Mouse (Mus musculus) embryonic facial prominence, embryonic 13.5 days (tissue): ENCODE data around the gene St3gal5. TPM values are rescaled to one million over a fixed set of nuclear protein-coding genes. Genes with fewer than 3 reads are reported as not detected.
"Not testable (repeated sequence)": the region's sequence is repeated elsewhere in the genome, so short reads cannot be mapped to it uniquely, and the experiment has no call there.

Experiments used
- ATAC-seq: fragments of 200-750 bp; cut with Nextera tagmentation; 2 replicates; pipeline ENCODE4 v1.8.0; 2017; ENCODE audit warnings: low read depth; ENCODE audit not compliant: insufficient number of reproducible peaks, insufficient read depth, low FRiP score, low TSS enrichment
- H3K27ac ChIP-seq: fragments of 300-500 bp; sonication (generic); 2 replicates; pipeline ENCODE4 v1.5.1; 2015; ENCODE audit warnings: moderate library complexity, mild to moderate bottlenecking, inconsistent platforms
- H3K27me3 ChIP-seq: fragments of 300-500 bp; sonication (generic); 2 replicates; pipeline ENCODE4 v1.6.1; 2015; ENCODE audit warnings: mild to moderate bottlenecking, inconsistent platforms
- H3K36me3 ChIP-seq: fragments of 300-500 bp; sonication (generic); 2 replicates; pipeline ENCODE4 v1.6.1; 2015; ENCODE audit warnings: mild to moderate bottlenecking, inconsistent platforms
- H3K4me1 ChIP-seq: fragments of 300-500 bp; sonication (generic); 2 replicates; pipeline ENCODE4 v1.6.1; 2015; ENCODE audit warnings: inconsistent platforms
- H3K4me2 ChIP-seq: fragments of 300-500 bp; sonication (generic); 2 replicates; pipeline ENCODE4 v1.6.1; 2015; ENCODE audit warnings: moderate library complexity, mild to moderate bottlenecking, inconsistent platforms
- H3K4me3 ChIP-seq: fragments of 300-500 bp; sonication (generic); 2 replicates; pipeline ENCODE4 v1.5.1; 2015; ENCODE audit warnings: mild to moderate bottlenecking, inconsistent platforms
- H3K9ac ChIP-seq: fragments of 300-500 bp; sonication (generic); 2 replicates; pipeline ENCODE4 v1.6.1; 2015; ENCODE audit warnings: mild to moderate bottlenecking, inconsistent platforms
- H3K9me3 ChIP-seq: fragments of 300-500 bp; sonication (generic); 2 replicates; pipeline ENCODE4 v1.6.1; 2016; ENCODE audit warnings: inconsistent platforms
- WGBS: fragments of 180-500 bp; shearing (Covaris S2); methylation state at CpG from one replicate; pipeline ENCODE4 v1.1.7; 2015; ENCODE audit warnings: mixed read lengths; 5-methylcytosine and 5-hydroxymethylcytosine counted together
- polyA plus RNA-seq: library from polyadenylated mRNA; unstranded; fragments of >200 nt; fragmentation: Nextera tagmentation; extraction: Ambion mirVana; gene quantifications from 2 replicates; pipeline ENCODE4 v1.2.1, GENCODE M21; 2015

Gene St3gal5
- polyA plus RNA-seq, 1 experiment from 2014 or later = 18.5 TPM

DNA sequence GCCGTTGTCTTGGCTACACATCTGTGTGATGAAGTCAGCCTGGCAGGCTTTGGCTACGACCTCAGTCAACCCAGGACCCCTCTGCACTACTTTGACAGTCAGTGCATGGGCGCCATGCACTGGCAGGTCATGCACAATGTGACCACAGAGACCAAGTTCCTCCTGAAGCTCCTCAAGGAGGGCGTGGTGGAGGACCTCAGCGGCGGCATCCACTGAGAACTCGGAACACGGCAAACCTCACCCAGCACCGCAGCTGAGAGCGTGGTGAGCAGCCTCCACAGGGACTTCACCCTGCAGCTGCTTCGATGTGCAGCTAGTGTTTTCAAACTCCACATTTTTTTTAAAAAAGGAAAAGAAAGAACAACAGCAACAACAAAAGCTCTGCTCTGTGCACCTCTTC is 56.1 kb downstream of the St3gal5 start:
- H3K9me3 ChIP-seq = peaks cover 6% of the 10 kb centered on the region
- no peaks in the 10 kb centered on the region for H3K27me3 ChIP-seq
- no peak overlapping the region for H3K9ac ChIP-seq
- no peak overlapping the region for H3K27ac ChIP-seq
- no peak for ATAC-seq
- H3K4me3 ChIP-seq = no peak overlapping the region
- WGBS = 82% methylated on average over 11 of the region's 11 CpGs
- no peaks in the 10 kb centered on the region for H3K4me1 ChIP-seq
- H3K4me2 ChIP-seq = no peak overlapping the region
- peaks cover 38% of the 10 kb centered on the region for H3K36me3 ChIP-seq

DNA sequence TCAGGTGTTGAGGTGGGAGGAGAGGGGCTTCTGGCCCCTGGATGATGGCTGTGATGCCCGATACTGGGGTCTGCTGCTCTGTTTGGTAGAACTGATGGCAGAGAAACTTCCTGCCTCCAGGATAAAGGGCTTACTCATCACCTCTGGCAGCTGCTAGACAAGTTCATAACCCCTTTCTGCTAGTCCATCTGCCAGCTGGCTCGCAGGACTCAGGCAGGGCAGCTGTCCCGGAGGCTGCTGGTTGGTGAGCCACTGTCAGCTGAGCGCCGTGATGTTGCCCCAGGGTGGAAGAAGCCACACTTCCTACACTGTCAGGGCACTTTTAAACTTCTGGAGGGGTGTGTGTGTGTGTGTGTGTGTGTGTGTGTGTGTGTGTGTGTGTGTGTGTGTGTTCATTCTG is 56.6 kb downstream of the St3gal5 start:
- not testable (repeated sequence) for ATAC-seq, H3K27me3 ChIP-seq, H3K9ac ChIP-seq, H3K9me3 ChIP-seq, H3K4me2 ChIP-seq, H3K4me1 ChIP-seq, H3K4me3 ChIP-seq, H3K27ac ChIP-seq
- peaks cover 33% of the 10 kb centered on the region for H3K36me3 ChIP-seq
- WGBS = 48% methylated on average over 5 of the region's 5 CpGs

DNA sequence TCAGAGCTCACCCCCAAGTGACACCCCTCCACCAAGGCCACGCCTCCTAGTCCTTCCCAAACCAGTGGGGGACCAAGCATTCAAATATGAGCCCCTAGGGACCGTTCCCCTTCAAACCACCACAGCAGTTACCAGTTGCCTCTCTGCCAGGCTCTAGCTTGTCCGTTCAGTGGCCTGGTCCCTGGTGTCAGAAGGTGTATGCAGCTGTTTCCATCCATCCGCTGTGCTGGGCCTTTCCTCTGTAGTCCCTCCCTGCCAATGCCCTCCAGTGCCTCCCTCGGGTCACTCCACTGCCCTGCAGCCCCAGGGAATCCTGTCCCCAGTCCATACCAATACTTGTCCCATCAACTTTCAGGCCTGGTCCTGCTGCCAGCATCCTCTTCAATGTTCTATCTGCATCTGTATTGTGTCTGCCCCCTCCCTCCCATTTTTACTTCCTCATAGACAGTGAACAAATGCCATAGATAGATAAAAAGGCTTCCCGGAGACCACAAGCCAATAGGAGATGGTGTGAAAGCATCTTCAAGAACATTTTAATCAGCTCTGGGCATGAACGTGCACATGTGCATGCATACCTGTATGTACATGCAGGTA is 57.6 kb downstream of the St3gal5 start:
- no peak overlapping the region for H3K27ac ChIP-seq
- no peak overlapping the region for H3K9ac ChIP-seq
- no peak overlapping the region for H3K4me2 ChIP-seq
- no peaks in the 10 kb centered on the region for H3K27me3 ChIP-seq
- WGBS = 84% methylated on average over 7 of the region's 7 CpGs
- ATAC-seq = no peak
- no peaks in the 10 kb centered on the region for H3K4me1 ChIP-seq
- peaks cover 23% of the 10 kb centered on the region for H3K36me3 ChIP-seq
- no peaks in the 10 kb centered on the region for H3K9me3 ChIP-seq
- H3K4me3 ChIP-seq = no peak overlapping the region

DNA sequence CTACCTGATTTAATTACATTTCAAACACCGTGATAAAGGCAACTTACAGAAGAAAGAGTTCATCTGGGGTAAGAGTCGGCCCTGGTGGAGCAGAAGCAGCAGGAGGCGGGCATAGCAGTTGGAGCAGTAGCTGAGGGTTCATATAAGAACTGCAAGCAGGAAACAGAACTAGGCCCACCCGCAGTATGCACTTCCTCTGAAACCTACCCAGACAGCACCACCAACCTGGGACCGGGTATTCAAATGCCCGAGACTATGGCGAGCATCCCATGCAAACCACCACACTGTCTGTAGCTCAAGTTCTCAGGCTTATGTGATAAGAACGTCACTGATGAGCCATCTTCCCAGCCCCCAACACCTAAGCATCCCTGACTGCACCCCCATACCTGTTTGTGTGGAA is 58.3 kb downstream of the St3gal5 start:
- 87% methylated on average over 8 of the region's 8 CpGs for WGBS
- no peak overlapping the region for H3K9ac ChIP-seq
- ATAC-seq = no peak
- H3K4me1 ChIP-seq = no peaks in the 10 kb centered on the region
- H3K27ac ChIP-seq = no peak overlapping the region
- no peaks in the 10 kb centered on the region for H3K27me3 ChIP-seq
- H3K36me3 ChIP-seq = peaks cover 20% of the 10 kb centered on the region
- no peak overlapping the region for H3K4me2 ChIP-seq
- no peaks in the 10 kb centered on the region for H3K9me3 ChIP-seq
- no peak overlapping the region for H3K4me3 ChIP-seq

DNA sequence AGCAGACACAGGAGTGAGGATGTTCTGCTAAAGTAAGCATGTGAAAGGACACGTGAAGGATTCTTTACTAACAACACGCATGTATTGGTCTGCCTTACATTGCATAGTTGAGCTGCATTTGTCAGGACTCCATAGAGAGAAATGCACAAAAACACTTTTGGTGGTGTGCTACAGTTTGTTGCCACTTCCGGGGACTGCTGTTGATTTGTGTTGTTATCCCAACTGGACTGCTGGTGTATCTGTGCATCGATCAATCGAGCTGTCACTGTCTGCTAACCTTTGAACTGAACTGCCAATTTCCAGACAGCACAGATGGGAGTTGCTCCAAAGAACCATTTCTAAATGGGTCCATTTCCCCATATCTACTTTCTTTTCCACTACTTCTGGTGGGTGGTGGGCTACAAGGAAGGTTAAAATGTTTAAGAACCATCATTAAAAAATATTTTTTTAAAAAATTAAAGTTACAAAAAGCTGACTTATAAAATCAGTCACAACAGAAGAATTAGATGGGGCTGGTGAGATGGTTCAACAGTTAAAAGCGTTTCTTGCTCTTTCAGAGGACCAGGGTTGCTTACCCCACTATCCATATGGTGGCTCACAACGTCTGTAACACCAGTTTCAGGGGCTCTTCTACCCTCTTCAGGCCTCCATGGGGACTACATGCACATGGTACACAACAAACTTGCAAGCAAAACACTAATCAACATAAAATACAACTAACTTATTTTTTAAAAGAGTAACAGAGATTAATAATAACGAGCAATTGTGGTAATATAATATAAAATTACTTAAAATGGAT is 61.8 kb downstream of the St3gal5 start:
- no peak overlapping the region for H3K9ac ChIP-seq
- no peak overlapping the region for H3K4me2 ChIP-seq
- H3K27me3 ChIP-seq = no peaks in the 10 kb centered on the region
- H3K36me3 ChIP-seq = peaks cover 10% of the 10 kb centered on the region
- H3K27ac ChIP-seq = no peak overlapping the region
- H3K9me3 ChIP-seq = no peaks in the 10 kb centered on the region
- no peaks in the 10 kb centered on the region for H3K4me1 ChIP-seq
- ATAC-seq = no peak
- no peak overlapping the region for H3K4me3 ChIP-seq
- WGBS = 82% methylated on average over 8 of the region's 8 CpGs

DNA sequence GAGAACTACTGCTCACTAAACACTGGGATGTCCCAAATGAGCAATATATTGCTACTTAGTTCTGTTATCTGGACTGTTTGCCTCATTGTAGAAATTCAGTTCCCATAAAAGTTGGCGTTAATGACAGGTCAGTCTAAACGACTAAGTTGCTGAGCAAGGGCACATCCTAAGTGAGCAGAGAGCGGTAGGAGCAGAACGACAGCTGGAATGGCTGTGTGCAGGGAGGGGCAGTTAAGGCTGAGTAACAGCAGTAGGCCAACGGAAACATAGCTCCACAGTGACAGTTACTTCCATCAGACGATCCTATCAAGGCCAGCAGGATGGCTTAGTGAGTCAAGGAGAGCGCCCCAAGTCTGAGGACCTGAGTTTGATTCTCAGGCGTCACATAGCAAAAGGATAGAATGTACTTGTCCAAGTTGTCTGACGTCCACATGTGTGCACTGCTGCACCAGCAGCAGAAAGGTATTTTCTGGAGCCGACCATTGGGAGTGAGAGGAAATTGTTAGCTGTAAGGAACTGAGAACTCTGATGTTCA is 62.5 kb downstream of the St3gal5 start:
- H3K4me2 ChIP-seq = no peak overlapping the region
- H3K9ac ChIP-seq = no peak overlapping the region
- H3K27ac ChIP-seq = no peak overlapping the region
- WGBS = 79% methylated on average over 10 of the region's 10 CpGs
- 0 out of 2 replicates have a peak, but pooled peaks cover 4% of the 10 kb centered on the region for H3K4me1 ChIP-seq
- H3K9me3 ChIP-seq = no peaks in the 10 kb centered on the region
- H3K36me3 ChIP-seq = peaks cover 5% of the 10 kb centered on the region
- H3K27me3 ChIP-seq = no peaks in the 10 kb centered on the region
- H3K4me3 ChIP-seq = no peak overlapping the region
- no peak for ATAC-seq

DNA sequence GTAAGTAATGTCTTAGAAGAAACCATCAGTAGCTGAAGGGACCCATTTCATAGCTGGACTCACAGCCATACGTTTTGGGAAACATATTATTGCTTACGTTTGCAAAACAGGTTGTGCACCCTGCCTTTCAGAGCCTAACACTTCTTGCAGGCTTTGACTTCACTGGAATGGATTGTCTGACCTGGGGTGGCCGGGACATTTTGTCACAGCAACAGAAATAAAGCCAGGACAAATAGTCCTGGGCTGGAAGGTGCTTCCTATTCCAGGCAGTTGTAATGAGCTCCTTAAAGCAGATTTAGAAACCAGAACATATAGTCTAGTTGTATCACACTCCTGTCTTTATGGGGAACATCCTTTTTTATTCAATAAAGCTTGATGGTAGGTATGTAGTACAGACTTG is 63.6 kb downstream of the St3gal5 start:
- Histone ChIP-seq H3K27ac (no peak overlapping the region), H3K27me3 (no peaks in the 10 kb centered on the region), H3K4me2 (no peak overlapping the region), H3K9ac (no peak overlapping the region), H3K9me3 (no peaks in the 10 kb centered on the region), H3K4me3 (no peak overlapping the region), H3K4me1 (0 out of 2 replicates have a peak, but pooled peaks cover 4% of the 10 kb centered on the region), H3K36me3 (no peaks in the 10 kb centered on the region)
- ATAC-seq = no peak
- 87% methylated on average over 3 of the region's 3 CpGs for WGBS

DNA sequence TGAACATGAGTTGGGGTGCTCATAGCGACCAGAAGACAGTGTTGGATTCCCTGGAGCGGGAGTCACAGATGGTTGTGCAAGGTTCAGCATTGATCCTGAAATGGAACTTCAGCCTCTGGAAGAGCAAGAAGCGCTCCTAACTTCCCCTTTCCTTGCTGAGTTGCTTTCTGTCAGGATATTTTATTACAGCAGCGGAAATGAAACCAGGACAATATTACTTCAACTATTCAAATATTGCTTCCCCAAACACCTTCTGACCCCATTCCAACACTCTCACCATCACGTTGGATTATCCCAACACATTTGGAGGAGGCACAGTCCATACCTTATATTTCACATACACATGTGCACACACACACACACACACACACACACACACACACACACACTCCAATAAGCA is 64.4 kb downstream of the St3gal5 start:
- H3K27me3 ChIP-seq = no peaks in the 10 kb centered on the region
- H3K4me2 ChIP-seq = no peak overlapping the region
- 0 out of 2 replicates have a peak, but pooled peaks cover 4% of the 10 kb centered on the region for H3K4me1 ChIP-seq
- no peak overlapping the region for H3K27ac ChIP-seq
- no peaks in the 10 kb centered on the region for H3K9me3 ChIP-seq
- 74% methylated on average over 5 of the region's 5 CpGs for WGBS
- ATAC-seq = no peak
- H3K4me3 ChIP-seq = no peak overlapping the region
- no peaks in the 10 kb centered on the region for H3K36me3 ChIP-seq
- H3K9ac ChIP-seq = no peak overlapping the region

DNA sequence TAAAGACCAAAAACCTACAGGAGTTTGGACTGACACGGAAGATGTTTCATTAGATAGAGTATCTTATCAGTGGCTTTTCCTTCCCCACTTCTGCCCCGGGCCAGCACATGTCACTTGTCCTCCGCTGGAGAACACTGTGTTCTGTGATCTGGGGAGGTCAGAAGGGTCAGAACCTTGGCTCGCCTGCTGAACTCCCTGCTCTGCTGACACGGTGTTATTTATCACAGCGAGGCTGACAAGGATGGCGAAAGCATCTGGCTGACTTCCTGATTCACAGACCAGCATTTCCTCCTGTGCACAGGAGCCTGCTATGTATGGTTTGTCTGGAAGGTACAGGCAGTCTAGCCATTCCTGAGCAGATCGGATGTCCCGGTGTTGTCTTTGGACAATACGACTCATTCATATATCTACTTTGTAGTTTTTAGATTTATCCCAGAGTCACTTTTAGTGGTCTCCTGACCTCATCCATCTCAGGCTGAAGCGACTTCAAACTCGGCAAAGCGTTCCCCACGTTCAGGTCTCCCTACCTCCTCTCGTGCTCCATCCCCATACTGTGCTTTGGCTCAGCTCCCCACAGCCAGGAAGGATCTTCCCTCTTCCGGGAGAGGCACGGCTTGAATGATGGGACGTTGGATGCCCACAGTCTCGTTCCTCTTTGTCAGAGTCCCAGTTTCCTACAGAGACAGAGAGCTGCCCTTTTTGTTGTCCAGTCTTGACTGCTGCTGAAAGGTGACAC is 64.9 kb downstream of the St3gal5 start:
- WGBS = 24% methylated on average over 19 of the region's 19 CpGs
- Histone ChIP-seq H3K9me3 (no peaks in the 10 kb centered on the region), H3K4me2 (peak overlapping the region; percentile 27; the same call in 1 of the 2 replicates), H3K9ac (no peak overlapping the region), H3K27me3 (no peaks in the 10 kb centered on the region), H3K27ac (no peak overlapping the region), H3K36me3 (no peaks in the 10 kb centered on the region), H3K4me3 (no peak overlapping the region), H3K4me1 (0 out of 2 replicates have a peak, but pooled peaks cover 4% of the 10 kb centered on the region)
- ATAC-seq = no peak

DNA sequence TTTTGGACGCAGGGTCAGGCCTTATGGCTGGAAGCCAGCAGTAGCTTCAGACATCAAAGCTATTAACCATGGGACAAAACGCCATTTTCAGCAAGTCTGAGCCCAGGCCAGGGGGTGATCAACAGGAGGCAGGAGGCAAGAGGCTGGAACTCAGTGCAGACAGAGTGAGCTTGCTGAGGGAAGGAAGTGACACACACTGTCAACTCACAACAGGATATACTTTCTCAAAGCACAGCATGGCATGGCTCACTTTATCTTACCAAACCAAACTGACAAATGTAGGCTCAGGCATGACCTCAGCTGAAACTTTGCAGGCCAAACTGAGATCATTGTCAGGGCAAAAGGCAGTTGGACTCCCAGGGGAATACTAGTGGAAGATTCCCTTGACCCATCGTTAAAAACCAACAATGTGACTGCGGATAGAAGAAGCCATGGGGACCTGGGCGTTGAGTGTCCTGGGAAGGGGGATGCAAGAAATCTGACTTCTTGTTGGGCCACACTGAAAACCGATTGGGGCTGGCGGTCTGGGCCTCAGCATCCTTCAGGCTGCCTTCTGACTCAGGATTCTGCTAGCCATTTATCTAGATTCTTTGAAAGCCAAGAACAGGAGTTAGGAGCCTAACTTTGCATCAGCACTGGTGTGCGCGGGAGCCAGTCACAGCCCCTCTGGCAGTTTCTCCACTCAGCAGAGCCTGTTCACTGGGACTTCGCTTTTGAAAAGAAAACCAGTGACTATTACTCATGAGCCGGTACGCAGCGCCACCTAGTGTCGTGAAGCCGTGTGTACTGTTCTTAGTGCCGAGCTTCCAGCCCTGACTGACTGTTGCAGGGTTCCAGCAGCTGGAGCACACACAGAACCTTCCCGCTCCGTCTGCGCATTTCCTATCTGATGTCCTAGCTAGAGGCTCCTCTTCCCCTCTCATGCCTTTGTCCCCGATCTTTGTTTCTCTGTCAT is 67.2 kb downstream of the St3gal5 start:
- 18% methylated on average over 20 of the region's 20 CpGs for WGBS
- no peak overlapping the region for H3K4me3 ChIP-seq
- no peak overlapping the region for H3K27ac ChIP-seq
- H3K9me3 ChIP-seq = no peaks in the 10 kb centered on the region
- no peaks in the 10 kb centered on the region for H3K27me3 ChIP-seq
- no peaks in the 10 kb centered on the region for H3K36me3 ChIP-seq
- H3K9ac ChIP-seq = peak overlapping the region; percentile 46
- 0 out of 2 replicates have a peak, but pooled peaks cover 4% of the 10 kb centered on the region for H3K4me1 ChIP-seq
- H3K4me2 ChIP-seq = peak overlapping the region; percentile 26
- peak; percentile 74 for ATAC-seq

DNA sequence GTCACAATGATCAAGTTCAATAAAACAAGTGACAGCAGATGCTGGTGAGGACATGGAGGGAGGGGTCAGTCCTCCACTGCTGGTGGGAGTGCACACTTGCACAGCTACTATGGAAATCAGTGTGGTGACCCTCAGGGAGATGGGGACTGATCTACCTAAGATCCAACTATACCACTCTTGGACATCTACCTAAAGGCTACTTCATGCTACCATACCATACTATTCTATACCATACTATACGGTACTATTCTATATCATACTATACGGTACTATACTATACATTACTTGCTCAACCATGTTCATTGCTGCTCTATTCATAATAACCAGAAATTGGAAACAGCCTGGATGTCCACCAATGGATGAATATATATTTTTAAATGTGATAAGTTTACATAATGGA is 68.5 kb downstream of the St3gal5 start:
- WGBS = 37% methylated on average over 2 of the region's 2 CpGs
- H3K27me3 ChIP-seq = no peaks in the 10 kb centered on the region
- H3K4me1 ChIP-seq = 0 out of 2 replicates have a peak, but pooled peaks cover 4% of the 10 kb centered on the region
- H3K27ac ChIP-seq = no peak overlapping the region
- H3K36me3 ChIP-seq = no peaks in the 10 kb centered on the region
- no peaks in the 10 kb centered on the region for H3K9me3 ChIP-seq
- no peak for ATAC-seq
- no peak overlapping the region for H3K9ac ChIP-seq
- no peak overlapping the region for H3K4me3 ChIP-seq
- H3K4me2 ChIP-seq = no peak overlapping the region
